Comparison of ENCODE assay signal across 18 mouse cellular contexts in the genomic region with DNA sequence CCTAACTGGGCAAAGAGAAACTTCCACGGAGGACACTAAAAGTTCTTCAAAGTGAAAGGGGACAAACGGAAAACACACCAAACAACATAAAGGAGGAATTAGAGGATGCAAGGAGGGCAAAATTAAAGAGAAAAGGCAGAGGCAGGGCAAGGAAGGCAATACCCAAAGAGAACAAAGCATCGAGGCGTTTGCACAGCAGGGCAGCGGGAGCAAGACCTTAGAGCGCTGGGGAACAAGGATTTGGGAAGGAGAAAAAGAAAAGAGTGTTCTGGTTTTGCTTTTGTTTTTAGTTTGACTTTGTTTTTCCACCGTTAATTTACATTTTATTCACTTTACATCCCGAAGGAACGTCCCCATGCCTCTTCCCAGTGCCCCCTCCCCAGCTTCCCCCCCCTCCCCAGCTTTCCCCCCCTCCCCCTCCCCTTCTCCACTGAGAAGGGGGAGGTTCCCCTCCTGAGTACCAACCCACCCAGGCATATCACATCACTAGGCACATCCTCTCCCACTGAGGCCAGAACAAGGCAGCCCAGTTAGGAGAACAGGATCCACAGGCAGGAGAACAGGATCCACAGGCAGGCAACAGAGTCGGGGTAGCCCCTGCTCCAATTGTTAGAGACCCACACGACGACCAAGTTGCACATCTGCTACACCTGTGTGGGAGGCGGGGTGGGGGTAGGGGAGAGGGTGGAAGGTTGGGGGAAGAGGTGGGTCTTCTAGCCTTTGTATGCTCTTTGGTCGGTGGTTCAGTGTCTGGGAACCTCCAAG.
"Had no signal": no experiment of that assay in that cellular context is flagged by ENCODE, and none has a peak within 500 bp of the region (broad histone marks: within the 10 kb centered on the region; RNA-seq: fewer than 3 reads in every experiment).

No protein-coding gene starts in this region.

- H3K27ac ChIP-seq: kidney, embryonic 15.5 days; limb, embryonic 10.5 days; limb, embryonic 13.5 days; liver, embryonic 12.5 days; liver, embryonic 15.5 days; lung, embryonic 15.5 days; midbrain, embryonic 12.5 days; stomach, postnatal 0 days had no signal

- H3K9ac ChIP-seq: kidney, embryonic 15.5 days; limb, embryonic 13.5 days; liver, embryonic 12.5 days; liver, embryonic 15.5 days; lung, embryonic 15.5 days; midbrain, embryonic 12.5 days had no signal

- H3K4me1 ChIP-seq: liver, embryonic 12.5 days; megakaryocyte, embryonic 14.5 days had no signal

- DNase-seq: kidney, adult 8-10 months; kidney, postnatal 10 days; kidney, postnatal 36 days; liver; lung, adult 18-20 months; lung, postnatal 36 days; thymus, adult 2 months; thymus, postnatal 14 days; thymus, postnatal 4 days had no signal

- ATAC-seq: liver, embryonic 12.5 days had no signal

- H3K4me3 ChIP-seq: kidney, embryonic 15.5 days; limb, embryonic 10.5 days; limb, embryonic 13.5 days; liver, embryonic 12.5 days; liver, embryonic 15.5 days; lung, embryonic 15.5 days; megakaryocyte, embryonic 14.5 days; midbrain, embryonic 12.5 days had no signal

- H3K36me3 ChIP-seq: kidney, embryonic 15.5 days; limb, embryonic 10.5 days; limb, embryonic 13.5 days; liver, embryonic 12.5 days; liver, embryonic 15.5 days; lung, embryonic 15.5 days; midbrain, embryonic 12.5 days had no signal

- H3K27me3 ChIP-seq: kidney, embryonic 15.5 days; limb, embryonic 13.5 days; liver, embryonic 12.5 days; liver, embryonic 15.5 days; lung, embryonic 15.5 days; megakaryocyte, embryonic 14.5 days; midbrain, embryonic 12.5 days had no signal

- H3K9me3 ChIP-seq: kidney, embryonic 15.5 days; limb, embryonic 10.5 days; limb, embryonic 13.5 days; liver, embryonic 12.5 days; liver, embryonic 15.5 days; lung, embryonic 15.5 days; midbrain, embryonic 12.5 days had no signal
